Mouse (Mus musculus) lung, embryonic 14.5 days (tissue): ENCODE measurements around the gene C1qtnf2. TPM values are rescaled to one million over a fixed set of nuclear protein-coding genes. Genes with fewer than 3 reads are reported as not detected.

ENCODE experiments used
- ATAC-seq: fragments of 200-750 bp; cut with Nextera tagmentation; 2 replicates; pipeline ENCODE4 v1.8.0; 2017; ENCODE audit warnings: mild to moderate bottlenecking, moderate TSS enrichment, moderate library complexity; ENCODE audit not compliant: insufficient read depth
- DNase-seq: peaks from one replicate; pipeline ENCODE4 v3.0.0-alpha.2; 2015
- H3K27ac ChIP-seq: fragments of 300-500 bp; sonication (generic); 2 replicates; pipeline ENCODE4 v1.5.1; 2014; ENCODE audit warnings: low read depth, mild to moderate bottlenecking, moderate library complexity
- H3K27me3 ChIP-seq: fragments of 300-500 bp; sonication (generic); 2 replicates; pipeline ENCODE4 v1.6.1; 2014; ENCODE audit warnings: low read length, control low read depth; ENCODE audit not compliant: insufficient read depth
- H3K36me3 ChIP-seq: fragments of 300-500 bp; sonication (generic); 2 replicates; pipeline ENCODE4 v1.6.1; 2014; ENCODE audit warnings: control low read depth; ENCODE audit not compliant: insufficient read depth
- H3K4me1 ChIP-seq: fragments of 300-500 bp; sonication (generic); 2 replicates; pipeline ENCODE4 v1.6.1; 2014; ENCODE audit warnings: antibody characterized with exemption, control low read depth; ENCODE audit not compliant: insufficient read depth
- H3K4me2 ChIP-seq: fragments of 300-500 bp; sonication (generic); 2 replicates; pipeline ENCODE4 v1.6.1; 2014; ENCODE audit warnings: mild to moderate bottlenecking
- H3K4me3 ChIP-seq: fragments of 300-500 bp; sonication (generic); 2 replicates; pipeline ENCODE4 v1.5.1; 2014; ENCODE audit warnings: low read depth, low read length
- H3K9ac ChIP-seq: fragments of 300-500 bp; sonication (generic); 2 replicates; pipeline ENCODE4 v1.6.1; 2014
- H3K9me3 ChIP-seq: fragments of 300-500 bp; sonication (generic); 2 replicates; pipeline ENCODE4 v1.6.1; 2016; ENCODE audit warnings: low read depth, low read length, control low read depth
- CTCF ChIP-seq: IDR thresholded peaks from 2 replicates; pipeline ENCODE4 v1.5.1; 2016; ENCODE audit warnings: antibody characterized with exemption, low read depth
- WGBS: fragments of 180-500 bp; shearing (Covaris S2); extraction: QIAGEN DNeasy Blood & Tissue Kit; methylation state at CpG from one replicate; pipeline ENCODE4 v1.1.7; 2014; 5-methylcytosine and 5-hydroxymethylcytosine counted together
- polyA plus RNA-seq: library from polyadenylated mRNA; unstranded; fragments of >200 nt; fragmentation: Nextera tagmentation; extraction: Ambion mirVana; gene quantifications from 2 replicates; pipeline ENCODE4 v1.2.1, GENCODE M21; 2014

C1qtnf2 gene
- polyA plus RNA-seq, 1 experiment from 2014 or later = 2.1 TPM

- H3K4me1 ChIP-seq = no peaks in the 10 kb centered on the region
- TF ChIP-seq CTCF = no peak
- 35% methylated on average over 3 of the region's 3 CpGs for WGBS
- no peaks in the 10 kb centered on the region for H3K36me3 ChIP-seq
- H3K4me3 ChIP-seq = no peak overlapping the region
- no peak overlapping the region for H3K4me2 ChIP-seq
- H3K27ac ChIP-seq = no peak overlapping the region
- H3K27me3 ChIP-seq = no peaks in the 10 kb centered on the region
- no peak for ATAC-seq
- no peaks in the 10 kb centered on the region for H3K9me3 ChIP-seq
- H3K9ac ChIP-seq = no peak overlapping the region
- DNase-seq = peak; percentile 79
Observed at GRCm38 (mm10) chr11:43495532-43495931, 21.5 kb downstream of the C1qtnf2 start.

- WGBS = 85% methylated on average over 6 of the region's 6 CpGs
- Histone ChIP-seq H3K4me2 (no peak overlapping the region), H3K9ac (no peak overlapping the region), H3K27me3 (no peaks in the 10 kb centered on the region), H3K36me3 (no peaks in the 10 kb centered on the region), H3K4me3 (no peak overlapping the region), H3K9me3 (no peaks in the 10 kb centered on the region), H3K27ac (no peak overlapping the region), H3K4me1 (no peaks in the 10 kb centered on the region)
- TF ChIP-seq CTCF = no peak
- no peak for ATAC-seq
- no peak for DNase-seq
Observed at GRCm38 (mm10) chr11:43501256-43501655, 27.2 kb downstream of the C1qtnf2 start.

GRCm38 (mm10) chr11:43505188-43505587 is 31.1 kb downstream of the C1qtnf2 start:
- no peak for TF ChIP-seq CTCF
- H3K27ac ChIP-seq = no peak overlapping the region
- H3K27me3 ChIP-seq = no peaks in the 10 kb centered on the region
- no peak overlapping the region for H3K4me3 ChIP-seq
- DNase-seq (no peak), ATAC-seq (no peak)
- no peaks in the 10 kb centered on the region for H3K36me3 ChIP-seq
- H3K4me1 ChIP-seq = no peaks in the 10 kb centered on the region
- H3K9me3 ChIP-seq = no peaks in the 10 kb centered on the region
- 76% methylated on average over 7 of the region's 7 CpGs for WGBS
- no peak overlapping the region for H3K9ac ChIP-seq
- no peak overlapping the region for H3K4me2 ChIP-seq

GRCm38 (mm10) chr11:43507976-43508375 is 33.9 kb downstream of the C1qtnf2 start:
- no peak overlapping the region for H3K4me2 ChIP-seq
- no peaks in the 10 kb centered on the region for H3K36me3 ChIP-seq
- no peak for TF ChIP-seq CTCF
- no peak overlapping the region for H3K4me3 ChIP-seq
- ATAC-seq (no peak), DNase-seq (no peak)
- no peaks in the 10 kb centered on the region for H3K9me3 ChIP-seq
- WGBS = 65% methylated on average over 6 of the region's 6 CpGs
- no peak overlapping the region for H3K27ac ChIP-seq
- H3K4me1 ChIP-seq = no peaks in the 10 kb centered on the region
- no peaks in the 10 kb centered on the region for H3K27me3 ChIP-seq
- H3K9ac ChIP-seq = no peak overlapping the region

GRCm38 (mm10) chr11:43509878-43510277 is 35.8 kb downstream of the C1qtnf2 start:
- no peaks in the 10 kb centered on the region for H3K4me1 ChIP-seq
- WGBS = 91% methylated on average over 5 of the region's 5 CpGs
- no peaks in the 10 kb centered on the region for H3K36me3 ChIP-seq
- no peak overlapping the region for H3K4me3 ChIP-seq
- DNase-seq (no peak), ATAC-seq (no peak)
- TF ChIP-seq CTCF = no peak
- H3K9me3 ChIP-seq = no peaks in the 10 kb centered on the region
- H3K27ac ChIP-seq = no peak overlapping the region
- H3K4me2 ChIP-seq = no peak overlapping the region
- no peak overlapping the region for H3K9ac ChIP-seq
- H3K27me3 ChIP-seq = no peaks in the 10 kb centered on the region

GRCm38 (mm10) chr11:43512661-43513190 is 38.6 kb downstream of the C1qtnf2 start:
- no peak for TF ChIP-seq CTCF
- 63% methylated on average over 2 of the region's 2 CpGs for WGBS
- Histone ChIP-seq H3K9ac (no peak overlapping the region), H3K4me2 (no peak overlapping the region), H3K4me1 (no peaks in the 10 kb centered on the region), H3K36me3 (no peaks in the 10 kb centered on the region), H3K4me3 (no peak overlapping the region), H3K9me3 (no peaks in the 10 kb centered on the region), H3K27me3 (no peaks in the 10 kb centered on the region), H3K27ac (no peak overlapping the region)
- no peak for DNase-seq
- no peak for ATAC-seq

- TF ChIP-seq CTCF = peak; percentile 74
- no peak overlapping the region for H3K9ac ChIP-seq
- 32% methylated on average over 8 of the region's 8 CpGs for WGBS
- H3K4me1 ChIP-seq = no peaks in the 10 kb centered on the region
- H3K9me3 ChIP-seq = no peaks in the 10 kb centered on the region
- no peak overlapping the region for H3K27ac ChIP-seq
- no peak overlapping the region for H3K4me2 ChIP-seq
- no peaks in the 10 kb centered on the region for H3K27me3 ChIP-seq
- ATAC-seq (peak; percentile 56; the same call in 1 of the 2 replicates), DNase-seq (peak; percentile 70)
- H3K4me3 ChIP-seq = no peak overlapping the region
- H3K36me3 ChIP-seq = no peaks in the 10 kb centered on the region
Observed at GRCm38 (mm10) chr11:43516344-43517021, 42.4 kb downstream of the C1qtnf2 start.
